Mouse (Mus musculus) embryonic facial prominence, embryonic 15.5 days (tissue): ENCODE data around the gene Tomm6. TPM values are rescaled to one million over a fixed set of nuclear protein-coding genes. Genes with fewer than 3 reads are reported as not detected.

Source experiments
- ATAC-seq: fragments of 200-750 bp; cut with Nextera tagmentation; 2 replicates; pipeline ENCODE4 v1.8.0; 2017; ENCODE audit warnings: low read depth, moderate TSS enrichment; ENCODE audit not compliant: insufficient number of reproducible peaks, low FRiP score, low TSS enrichment
- H3K27ac ChIP-seq: fragments of 300-500 bp; sonication (generic); replicated peaks from 2 replicates; pipeline ENCODE4 v1.5.1; 2015; ENCODE audit warnings: mild to moderate bottlenecking, inconsistent platforms
- H3K27me3 ChIP-seq: fragments of 300-500 bp; sonication (generic); 2 replicates; pipeline ENCODE4 v1.6.1; 2015; ENCODE audit warnings: inconsistent platforms
- H3K36me3 ChIP-seq: fragments of 300-500 bp; sonication (generic); 2 replicates; pipeline ENCODE4 v1.6.1; 2015; ENCODE audit warnings: mild to moderate bottlenecking, inconsistent platforms
- H3K4me1 ChIP-seq: fragments of 300-500 bp; sonication (generic); 2 replicates; pipeline ENCODE4 v1.6.1; 2015; ENCODE audit warnings: inconsistent platforms
- H3K4me2 ChIP-seq: fragments of 300-500 bp; sonication (generic); replicated peaks from 2 replicates; pipeline ENCODE4 v1.6.1; 2015; ENCODE audit warnings: mild to moderate bottlenecking, inconsistent platforms
- H3K4me3 ChIP-seq: fragments of 300-500 bp; sonication (generic); replicated peaks from 2 replicates; pipeline ENCODE4 v1.5.1; 2015; ENCODE audit warnings: mild to moderate bottlenecking, inconsistent platforms
- H3K9ac ChIP-seq: fragments of 300-500 bp; sonication (generic); 2 replicates; pipeline ENCODE4 v1.6.1; 2015; ENCODE audit warnings: inconsistent platforms
- H3K9me3 ChIP-seq: fragments of 300-500 bp; sonication (generic); replicated peaks from 2 replicates; pipeline ENCODE4 v1.6.1; 2016; ENCODE audit warnings: inconsistent platforms
- WGBS: fragments of 180-500 bp; shearing (Covaris S2); methylation state at CpG from one replicate; pipeline ENCODE4 v1.1.7; 2015; 5-methylcytosine and 5-hydroxymethylcytosine counted together
- polyA plus RNA-seq: library from polyadenylated mRNA; unstranded; fragments of >200 nt; fragmentation: Nextera tagmentation; extraction: Ambion mirVana; gene quantifications from 2 replicates; pipeline ENCODE4 v1.2.1, GENCODE M21; 2015

The Tomm6 gene
- 386 TPM in 2 replicates for polyA plus RNA-seq

- Histone ChIP-seq H3K4me2 (peak within 1 kb of the TSS; percentile 94), H3K36me3 (peaks cover 29% of the 10 kb centered on the region), H3K4me3 (peak within 1 kb of the TSS; percentile 88), H3K27ac (peak within 1 kb of the TSS; percentile 83), H3K27me3 (no peaks in the 10 kb centered on the region), H3K4me1 (peaks cover 28% of the 10 kb centered on the region), H3K9me3 (no peaks in the 10 kb centered on the region), H3K9ac (peak within 1 kb of the TSS; percentile 74)
- 0% methylated on average over 9 of the region's 9 CpGs for WGBS
- no peak for ATAC-seq
Measured at GRCm38 (mm10) chr17:47688344-47688607, at the start of gene Tomm6. Gene Tomm6, minus strand, starts transcription at chr17:47688386.

GRCm38 (mm10) chr17:47737271-47738065, 49.3 kb upstream of the Tomm6 start:
- peak; percentile 90 for ATAC-seq
- H3K9me3 ChIP-seq, result no peaks in the 10 kb centered on the region
- peaks cover 22% of the 10 kb centered on the region for H3K4me1 ChIP-seq
- peak overlapping the region; percentile 84 for H3K27ac ChIP-seq
- no peaks in the 10 kb centered on the region for H3K36me3 ChIP-seq
- peak overlapping the region; percentile 68 for H3K9ac ChIP-seq
- H3K4me3 ChIP-seq, result peak overlapping the region; percentile 82
- H3K27me3 ChIP-seq, result no peaks in the 10 kb centered on the region
- H3K4me2 ChIP-seq, result peak overlapping the region; percentile 97
- under 1% methylated on average over 59 of the region's 60 CpGs for WGBS

- peak; percentile 81 for ATAC-seq
- H3K36me3 ChIP-seq, result no peaks in the 10 kb centered on the region
- H3K4me3 ChIP-seq, result peak within 1 kb of the TSS; percentile 82
- no peaks in the 10 kb centered on the region for H3K27me3 ChIP-seq
- H3K27ac ChIP-seq, result peak within 1 kb of the TSS; percentile 84
- no peaks in the 10 kb centered on the region for H3K9me3 ChIP-seq
- H3K9ac ChIP-seq, result peak within 1 kb of the TSS; percentile 68
- H3K4me1 ChIP-seq, result peaks cover 22% of the 10 kb centered on the region
- WGBS, result 2% methylated on average over 38 of the region's 47 CpGs
- peak within 1 kb of the TSS; percentile 97 for H3K4me2 ChIP-seq
Measured at GRCm38 (mm10) chr17:47736856-47737255, 48.7 kb upstream of the Tomm6 start, which contains the start of gene Tfeb. Gene Tfeb, plus strand, starts transcription at chr17:47737030.

- WGBS, result 71% methylated on average over 14 of the region's 14 CpGs
Measured at GRCm38 (mm10) chr17:47735553-47736100, 47.4 kb upstream of the Tomm6 start.

GRCm38 (mm10) chr17:47730633-47731575, 42.7 kb upstream of the Tomm6 start:
- H3K4me1 ChIP-seq, result no peaks in the 10 kb centered on the region
- no peaks in the 10 kb centered on the region for H3K9me3 ChIP-seq
- no peaks in the 10 kb centered on the region for H3K36me3 ChIP-seq
- H3K4me3 ChIP-seq, result no peak overlapping the region
- H3K27me3 ChIP-seq, result no peaks in the 10 kb centered on the region
- H3K9ac ChIP-seq, result no peak overlapping the region
- no peak overlapping the region for H3K4me2 ChIP-seq
- no peak overlapping the region for H3K27ac ChIP-seq
- ATAC-seq, result no peak
- 55% methylated on average over 24 of the region's 24 CpGs for WGBS

More at GRCm38 (mm10) chr17:47735553-47736100, 47.4 kb upstream of the Tomm6 start:
- Histone ChIP-seq H3K9me3 (no peaks in the 10 kb centered on the region), H3K27ac (no peak overlapping the region), H3K4me2 (no peak overlapping the region), H3K4me1 (peaks cover 22% of the 10 kb centered on the region), H3K4me3 (no peak overlapping the region), H3K9ac (no peak overlapping the region), H3K27me3 (no peaks in the 10 kb centered on the region), H3K36me3 (no peaks in the 10 kb centered on the region)
- ATAC-seq, result no peak

- Histone ChIP-seq H3K27me3 (no peaks in the 10 kb centered on the region), H3K4me2 (no peak within 1 kb of the TSS), H3K9me3 (no peaks in the 10 kb centered on the region), H3K36me3 (no peaks in the 10 kb centered on the region), H3K4me3 (no peak within 1 kb of the TSS), H3K9ac (no peak within 1 kb of the TSS), H3K27ac (no peak within 1 kb of the TSS), H3K4me1 (no peaks in the 10 kb centered on the region)
- no peak for ATAC-seq
- WGBS, result 79% methylated on average over 11 of the region's 11 CpGs
Measured at GRCm38 (mm10) chr17:47726566-47726965, 38.4 kb upstream of the Tomm6 start, which contains the start of gene Pgc. Gene Pgc, plus strand, starts transcription at chr17:47726842.

GRCm38 (mm10) chr17:47721183-47721582, 33.0 kb upstream of the Tomm6 start:
- no peak for ATAC-seq
- Histone ChIP-seq H3K27me3 (no peaks in the 10 kb centered on the region), H3K27ac (no peak overlapping the region), H3K4me1 (no peaks in the 10 kb centered on the region), H3K4me2 (no peak overlapping the region), H3K9me3 (no peaks in the 10 kb centered on the region), H3K36me3 (no peaks in the 10 kb centered on the region), H3K4me3 (no peak overlapping the region), H3K9ac (no peak overlapping the region)
- 90% methylated on average over 4 of the region's 4 CpGs for WGBS

GRCm38 (mm10) chr17:47715037-47715436, 26.9 kb upstream of the Tomm6 start:
- no peaks in the 10 kb centered on the region for H3K4me1 ChIP-seq
- no peaks in the 10 kb centered on the region; the same call in 1 of the 2 replicates for H3K27me3 ChIP-seq
- H3K9me3 ChIP-seq, result no peaks in the 10 kb centered on the region
- no peak overlapping the region for H3K4me2 ChIP-seq
- H3K9ac ChIP-seq, result no peak overlapping the region
- WGBS, result 49% methylated on average over 3 of the region's 3 CpGs
- no peaks in the 10 kb centered on the region for H3K36me3 ChIP-seq
- H3K4me3 ChIP-seq, result no peak overlapping the region
- no peak for ATAC-seq
- H3K27ac ChIP-seq, result no peak overlapping the region

- Histone ChIP-seq H3K27me3 (no peaks in the 10 kb centered on the region; the same call in 1 of the 2 replicates), H3K4me1 (no peaks in the 10 kb centered on the region), H3K4me3 (no peak overlapping the region), H3K4me2 (no peak overlapping the region), H3K27ac (no peak overlapping the region), H3K9ac (no peak overlapping the region), H3K9me3 (no peaks in the 10 kb centered on the region), H3K36me3 (no peaks in the 10 kb centered on the region)
- WGBS, result 35% methylated on average over 20 of the region's 22 CpGs
- ATAC-seq, result no peak
Measured at GRCm38 (mm10) chr17:47712889-47713571, 24.8 kb upstream of the Tomm6 start.

GRCm38 (mm10) chr17:47711883-47712282, 23.7 kb upstream of the Tomm6 start:
- no peak for ATAC-seq
- H3K4me1 ChIP-seq, result no peaks in the 10 kb centered on the region
- 74% methylated on average over 6 of the region's 6 CpGs for WGBS

More at GRCm38 (mm10) chr17:47711883-47712282, 23.7 kb upstream of the Tomm6 start:
- H3K4me3 ChIP-seq, result no peak overlapping the region
- H3K4me2 ChIP-seq, result no peak overlapping the region
- H3K9me3 ChIP-seq, result no peaks in the 10 kb centered on the region
- H3K9ac ChIP-seq, result no peak overlapping the region
- no peaks in the 10 kb centered on the region for H3K36me3 ChIP-seq
- H3K27me3 ChIP-seq, result no peaks in the 10 kb centered on the region; the same call in 1 of the 2 replicates
- H3K27ac ChIP-seq, result no peak overlapping the region
